Comparison of ENCODE assay signal across 9 mouse cellular contexts in genomic region chr11:32925421-32926271, GRCm38 (mm10).
DNase-seq lines count a peak whose midpoint lies in the region; ATAC-seq and TF ChIP-seq lines count a peak whose summit lies in the region.
"Had no signal": no experiment of that assay in that cellular context is flagged by ENCODE, and none has a peak within 500 bp of the region (broad histone marks: within the 10 kb centered on the region; RNA-seq: fewer than 3 reads in every experiment).

No protein-coding gene starts in this region.

- peaks cover 7% of the 10 kb centered on the region for H3K4me1 ChIP-seq in embryonic fibroblast, embryonic 13.5 days (ENCODE audit: control insufficient read depth, insufficient read depth, low read length)
- peaks cover 20% of the 10 kb centered on the region for H3K4me1 ChIP-seq in heart, embryonic 15.5 days (replicated peaks)
- H3K4me1 ChIP-seq in midbrain, embryonic 13.5 days (replicated peaks): peaks cover 9% of the 10 kb centered on the region
- H3K4me1 ChIP-seq in cerebellum, adult 2 months (ENCODE audit: control insufficient read depth, insufficient read depth, low read length): no peaks in the 10 kb centered on the region

- TF ChIP-seq POLR2A in embryonic fibroblast, embryonic 13.5 days (IDR thresholded peaks at IDR 0.05; ENCODE audit: low read depth, low read length): no peak
- TF ChIP-seq POLR2A in cerebellum, adult 2 months (IDR thresholded peaks at IDR 0.05; ENCODE audit: borderline replicate concordance, insufficient read depth, low read length): no peak

- no peak for TF ChIP-seq CTCF in embryonic fibroblast, embryonic 13.5 days (IDR thresholded peaks at IDR 0.05; ENCODE audit: borderline replicate concordance, insufficient read depth, low read length)
- no peak for TF ChIP-seq CTCF in cerebellum, adult 2 months (IDR thresholded peaks at IDR 0.05; ENCODE audit: borderline replicate concordance, insufficient read depth, low read depth, low read length)

- peak; percentile 85 for ATAC-seq in heart, embryonic 15.5 days (replicated peaks; ENCODE audit: insufficient number of reproducible peaks, insufficient read depth, low FRiP score, low read depth)
- peak; percentile 65 for ATAC-seq in midbrain, embryonic 13.5 days
- no peak for ATAC-seq in frontal cortex, adult (ENCODE audit: low TSS enrichment)

- 0 out of 2 replicates have a peak, but pooled peaks cover 2% of the 10 kb centered on the region for H3K9me3 ChIP-seq in heart, embryonic 15.5 days (replicated peaks)
- no peaks in the 10 kb centered on the region for H3K9me3 ChIP-seq in midbrain, embryonic 13.5 days

- H3K9ac ChIP-seq in heart, embryonic 15.5 days: peak overlapping the region; percentile 43
- peak overlapping the region; percentile 36; the same call in 1 of the 2 replicates for H3K9ac ChIP-seq in midbrain, embryonic 13.5 days (replicated peaks)
- H3K9ac ChIP-seq: liver, embryonic 14.5 days had no signal

- 10% methylated on average over 33 of the region's 33 CpGs for WGBS in heart, embryonic 15.5 days
- WGBS in midbrain, embryonic 13.5 days: 5% methylated on average over 33 of the region's 33 CpGs
- WGBS in cerebellum, adult 2 months: 36% methylated on average over 33 of the region's 33 CpGs

- no peaks in the 10 kb centered on the region for H3K36me3 ChIP-seq in heart, embryonic 15.5 days
- H3K36me3 ChIP-seq in midbrain, embryonic 13.5 days: no peaks in the 10 kb centered on the region

- H3K27me3 ChIP-seq in heart, embryonic 15.5 days: no peaks in the 10 kb centered on the region
- peaks cover 23% of the 10 kb centered on the region for H3K27me3 ChIP-seq in midbrain, embryonic 13.5 days
- H3K27me3 ChIP-seq in cerebellum, adult 2 months (ENCODE audit: control insufficient read depth, insufficient read depth, low read length): no peaks in the 10 kb centered on the region; the same call in 1 of the 2 replicates

- H3K27ac ChIP-seq in embryonic fibroblast, embryonic 13.5 days (ENCODE audit: insufficient read depth, low read length): peak overlapping the region; percentile 80
- H3K27ac ChIP-seq in heart, embryonic 15.5 days: peak overlapping the region; percentile 84
- no peak overlapping the region for H3K27ac ChIP-seq in midbrain, embryonic 13.5 days
- no peak overlapping the region for H3K27ac ChIP-seq in cerebellum, adult 2 months (ENCODE audit: insufficient read depth, low read length)
- H3K27ac ChIP-seq: liver, embryonic 14.5 days had no signal

- peak; percentile 33 for DNase-seq in ES-CJ7 (ENCODE audit: low read depth, low spot score)
- peak; percentile 55 to 70 for DNase-seq in kidney, postnatal 4 days
- DNase-seq in spleen, postnatal 10 days (ENCODE audit: low spot score in 2 of 2): no peak
- no peak for DNase-seq in cerebellum, adult 2 months

- peak overlapping the region; percentile 65 for H3K4me2 ChIP-seq in heart, embryonic 15.5 days
- H3K4me2 ChIP-seq in midbrain, embryonic 13.5 days (replicated peaks): peak overlapping the region; percentile 54

- H3K4me3 ChIP-seq in embryonic fibroblast, embryonic 13.5 days (ENCODE audit: insufficient read depth, low read length): no peak overlapping the region
- H3K4me3 ChIP-seq in heart, embryonic 15.5 days: peak overlapping the region; percentile 35
- peak overlapping the region; percentile 30 for H3K4me3 ChIP-seq in midbrain, embryonic 13.5 days (replicated peaks)
- H3K4me3 ChIP-seq in cerebellum, adult 2 months (replicated peaks; ENCODE audit: insufficient read depth, low read depth, low read length): no peak overlapping the region

Comparison
In these comparisons a context has a peak if more than half of its experiments do, and no peak if none do; other contexts are left out.
1. DNase-seq: peak in ES-CJ7 (single experiment) and kidney, postnatal 4 days (2 of 2); none in spleen, postnatal 10 days (0 of 2) and cerebellum, adult 2 months (0 of 2).
2. H3K27ac ChIP-seq: peak in embryonic fibroblast, embryonic 13.5 days (single experiment) and heart, embryonic 15.5 days (single experiment); none in midbrain, embryonic 13.5 days (single experiment) and cerebellum, adult 2 months (single experiment).
3. H3K4me3 ChIP-seq: peak in heart, embryonic 15.5 days (single experiment) and midbrain, embryonic 13.5 days (single experiment); none in embryonic fibroblast, embryonic 13.5 days (single experiment) and cerebellum, adult 2 months (single experiment).